ENCODE assay signal across 6 mouse cellular contexts in genomic region chr3:40425183-40425844, GRCm38 (mm10).
A peak's percentile ranks its signal among the peaks of the same experiment; 100 is the strongest.
DNase-seq lines count a peak whose midpoint lies in the region; ATAC-seq and TF ChIP-seq lines count a peak whose summit lies in the region.
"Not testable (repeated sequence)": the region's sequence is repeated elsewhere in the genome, so short reads cannot be mapped to it uniquely, and the experiment has no call there.

No protein-coding gene starts in this region.

- dilution Hi-C loops in CH12.LX (cut with MboI; ENCODE audit: extremely low pct_ligation_motif_present, extremely low pct_unique_long_range_greater_than_20kb, low sequenced_read_pairs) = not testable (repeated sequence)

- peaks cover 0 to 28% of the 10 kb centered on the region in 2 experiments; a peak in 2 of 4 replicates for H3K4me1 ChIP-seq in CH12.LX (ENCODE audit: control insufficient read depth in 1 of 2, insufficient read depth in 2 of 2)
- not testable (repeated sequence) for H3K4me1 ChIP-seq in forebrain, embryonic 13.5 days; heart, embryonic 14.5 days (ENCODE audit: control insufficient read depth in 2 of 2, insufficient read depth in 2 of 2, low read length in 2 of 2); heart, embryonic 16.5 days (ENCODE audit: control insufficient read depth, insufficient read depth, low read length); midbrain, embryonic 12.5 days

- DNase-seq in CH12.LX (ENCODE audit: extremely low read depth) = peak; percentile 50
- DNase-seq in heart, adult 11 months = peak; percentile 27

- TF ChIP-seq RAD21 in CH12.LX (IDR thresholded peaks at IDR 0.05; ENCODE audit: low read depth, low read length) = not testable (repeated sequence)

- WGBS in forebrain, embryonic 13.5 days = 56% methylated on average over 18 of the region's 18 CpGs
- 71% methylated on average over 16 of the region's 18 CpGs for WGBS in heart, embryonic 14.5 days
- 67% methylated on average over 15 of the region's 18 CpGs for WGBS in heart, embryonic 16.5 days
- whole genome bisulfite sequencing in midbrain, embryonic 12.5 days = 64% methylated on average over 18 of the region's 18 CpGs

- in situ Hi-C loops in CH12.LX (cut with MboI; ENCODE audit: low pct_ligation_motif_present, low pct_unique_long_range_greater_than_20kb, low sequenced_read_pairs) = not testable (repeated sequence)

- H3K79me2 ChIP-seq in CH12.LX (replicated peaks; ENCODE audit: control insufficient read depth, extremely low read depth, insufficient read depth, poor library complexity, severe bottlenecking) = not testable (repeated sequence)

- not testable (repeated sequence) for ATAC-seq in forebrain, embryonic 13.5 days; heart, embryonic 14.5 days (ENCODE audit: insufficient number of reproducible peaks, insufficient read depth, low FRiP score, low read depth); heart, embryonic 16.5 days (replicated peaks; ENCODE audit: extremely low read depth, insufficient read depth, low FRiP score); midbrain, embryonic 12.5 days (ENCODE audit: low FRiP score, low read depth)

- H3K36me3 ChIP-seq in CH12.LX (replicated peaks in 1 of 2; ENCODE audit: control insufficient read depth in 1 of 2, insufficient read depth in 1 of 2, low read length in 1 of 2); forebrain, embryonic 13.5 days (ENCODE audit: poor library complexity, severe bottlenecking); heart, embryonic 14.5 days (ENCODE audit: control insufficient read depth, insufficient read depth, low read length); heart, embryonic 16.5 days (ENCODE audit: control insufficient read depth, insufficient read depth); midbrain, embryonic 12.5 days: not testable (repeated sequence)

- not testable (repeated sequence) for H3K9me3 ChIP-seq in CH12.LX (replicated peaks; ENCODE audit: low read length); forebrain, embryonic 13.5 days (replicated peaks); heart, embryonic 14.5 days (ENCODE audit: control insufficient read depth, low read length); heart, embryonic 16.5 days (replicated peaks; ENCODE audit: control insufficient read depth, low read length); midbrain, embryonic 12.5 days

- H3K4me2 ChIP-seq in CH12.LX (ENCODE audit: insufficient read depth, low read depth, poor library complexity, severe bottlenecking) = peak overlapping the region; percentile 89; the same call in 1 of the 2 replicates
- H3K4me2 ChIP-seq in forebrain, embryonic 13.5 days = peak overlapping the region; percentile 7; the same call in 1 of the 2 replicates
- H3K4me2 ChIP-seq in heart, embryonic 14.5 days (ENCODE audit: low read length); heart, embryonic 16.5 days (ENCODE audit: low read depth, low read length): not testable (repeated sequence)
- H3K4me2 ChIP-seq in midbrain, embryonic 12.5 days (replicated peaks) = peak overlapping the region; percentile 30

- H3K4me3 ChIP-seq in CH12.LX (replicated peaks in 1 of 3; ENCODE audit: low read depth in 2 of 3, low read length in 2 of 3, poor library complexity in 1 of 3); forebrain, embryonic 13.5 days; heart, embryonic 14.5 days (ENCODE audit: control insufficient read depth in 1 of 2, insufficient read depth in 1 of 2, low read depth in 1 of 2, low read length in 2 of 2); heart, embryonic 16.5 days (ENCODE audit: low read length); midbrain, embryonic 12.5 days: not testable (repeated sequence)

- TF ChIP-seq POLR2A in CH12.LX (IDR thresholded peaks at IDR 0.05; ENCODE audit: low read depth, low read length) = 0 out of 2 replicates have a peak, but pooled peaks have one; percentile 12

- not testable (repeated sequence) for TF ChIP-seq EP300 in CH12.LX (IDR thresholded peaks at IDR 0.05; ENCODE audit: low read length)

- H3K27me3 ChIP-seq in CH12.LX (replicated peaks); forebrain, embryonic 13.5 days; heart, embryonic 14.5 days (ENCODE audit: control insufficient read depth, insufficient read depth, low read length); heart, embryonic 16.5 days (ENCODE audit: control insufficient read depth, insufficient read depth, low read length); midbrain, embryonic 12.5 days: not testable (repeated sequence)

- H3K9ac ChIP-seq in CH12.LX (ENCODE audit: insufficient read depth, low read depth) = peak overlapping the region; percentile 39; the same call in 1 of the 2 replicates
- not testable (repeated sequence) for H3K9ac ChIP-seq in forebrain, embryonic 13.5 days; heart, embryonic 14.5 days (ENCODE audit: low read length); heart, embryonic 16.5 days (ENCODE audit: low read length); midbrain, embryonic 12.5 days (replicated peaks)

- not testable (repeated sequence) for H3K27ac ChIP-seq in CH12.LX (ENCODE audit: insufficient read depth, low read depth); forebrain, embryonic 13.5 days; midbrain, embryonic 12.5 days (replicated peaks)
- H3K27ac ChIP-seq in heart, embryonic 14.5 days (replicated peaks in 1 of 2; ENCODE audit: control insufficient read depth in 1 of 2, insufficient read depth in 1 of 2, low read depth in 2 of 2, low read length in 2 of 2) = peak overlapping the region; percentile 35 to 44; a peak in 3 of 4 replicates
- peak overlapping the region; percentile 30; the same call in 1 of the 2 replicates for H3K27ac ChIP-seq in heart, embryonic 16.5 days (ENCODE audit: low read length)

- not testable (repeated sequence) for TF ChIP-seq CTCF in CH12.LX (conservative IDR thresholded peaks at IDR 0.05 in 1 of 2, IDR thresholded peaks at IDR 0.05 in 1 of 2; ENCODE audit: low read depth in 2 of 2, low read length in 2 of 2)

TF ChIP-seq in CH12.LX, 34 proteins besides CTCF, POLR2A, EP300 and RAD21:
- TF ChIP-seq USF1 (IDR thresholded peaks at IDR 0.05; ENCODE audit: low read depth, low read length) (peak; percentile 73), BHLHE40 (IDR thresholded peaks at IDR 0.05; ENCODE audit: low read depth, low read length) (peak; percentile 85), SIN3A (IDR thresholded peaks at IDR 0.05; ENCODE audit: low read length) (peak; percentile 28; the same call in 1 of the 2 replicates), MXI1 (IDR thresholded peaks at IDR 0.05; ENCODE audit: low read depth, low read length) (peak; percentile 39; the same call in 1 of the 2 replicates), USF2 (conservative IDR thresholded peaks at IDR 0.05; ENCODE audit: low read depth, low read length) (peak; percentile 72), TCF12 (IDR thresholded peaks at IDR 0.05; ENCODE audit: low read depth, low read length) (0 out of 2 replicates have a peak, but pooled peaks have one; percentile 26), MAX (IDR thresholded peaks at IDR 0.05; ENCODE audit: low read length) (peak; percentile 53)
TF ChIP-seq in CH12.LX: peak in this region for 7; not testable (repeated sequence) for 27.
